Mouse (Mus musculus) ZHBTc4 (cell line): ENCODE results near the gene Magt1.
"Not testable (repeated sequence)": the region's sequence is repeated elsewhere in the genome, so short reads cannot be mapped to it uniquely, and the experiment has no call there.

Experiments used
- DNase-seq: peaks from one replicate; pipeline ENCODE4 v3.0.0-alpha.2; 2011; ENCODE audit warnings: low read depth, low spot score

Magt1 gene

DNA sequence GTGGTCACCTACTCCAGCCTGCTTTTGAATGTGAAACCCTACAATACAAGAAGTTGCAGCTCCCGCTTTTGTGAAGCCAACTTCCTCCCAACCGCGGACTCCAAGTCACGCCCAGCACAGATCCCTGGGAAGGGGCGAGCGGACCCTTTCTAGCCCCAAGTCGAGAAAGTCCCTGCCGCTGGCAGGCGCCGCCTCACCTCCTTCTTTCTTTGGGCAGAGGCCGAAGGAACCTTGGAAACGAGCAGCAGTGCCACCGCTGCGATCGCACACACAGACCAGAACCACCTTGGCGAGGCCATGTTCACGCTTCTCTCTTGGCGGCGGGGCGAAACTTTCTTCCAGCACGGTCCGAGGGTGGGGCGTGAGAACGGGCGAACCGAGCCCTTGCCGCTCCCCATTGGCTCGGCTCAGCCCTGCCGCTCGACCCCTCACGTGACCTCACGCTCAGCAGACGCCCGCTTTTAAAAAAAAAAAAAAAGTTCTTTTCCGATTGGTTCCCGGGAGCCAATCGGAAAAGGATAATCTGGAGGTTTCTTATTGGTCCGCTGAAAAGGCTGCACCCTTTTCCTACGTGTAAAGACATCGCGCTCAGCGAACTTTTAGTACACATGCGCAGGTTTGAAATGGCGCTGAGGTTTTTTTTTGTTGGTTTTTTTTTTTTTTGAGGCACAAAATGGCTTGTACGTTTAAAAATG is at the start of gene Magt1:
Gene Magt1 (minus strand): TSS at position 442 of the 695 bp plus-strand sequence.
- DNase-seq: peak; percentile 95

- no peak for DNase-seq
Measured at GRCm38 (mm10) chrX:106048191-106048590, 36.5 kb upstream of the Magt1 start.

GRCm38 (mm10) chrX:106045928-106046327 is 34.2 kb upstream of the Magt1 start:
- no peak for DNase-seq

DNA sequence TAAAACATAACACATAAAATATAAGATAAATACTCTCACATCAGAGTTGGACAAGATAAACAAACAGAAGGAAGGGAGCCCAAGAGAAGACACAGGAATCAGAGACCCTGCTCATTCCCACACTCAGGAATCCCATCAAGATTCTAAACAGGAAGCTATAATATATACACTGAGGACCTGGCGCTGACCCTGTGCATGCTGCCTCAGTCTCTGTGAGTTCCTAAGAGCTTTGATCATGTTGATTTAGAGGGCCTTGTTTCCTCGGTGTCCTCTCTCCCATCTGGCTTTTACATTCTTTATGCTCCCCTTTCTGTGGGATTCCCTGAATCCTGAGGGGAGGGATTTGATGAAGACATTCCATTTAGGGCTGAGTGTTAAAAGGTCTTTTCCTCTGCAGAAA is 33.7 kb upstream of the Magt1 start:
- no peak for DNase-seq

- no peak for DNase-seq
Measured at GRCm38 (mm10) chrX:106043863-106044617, 32.3 kb upstream of the Magt1 start.

DNA sequence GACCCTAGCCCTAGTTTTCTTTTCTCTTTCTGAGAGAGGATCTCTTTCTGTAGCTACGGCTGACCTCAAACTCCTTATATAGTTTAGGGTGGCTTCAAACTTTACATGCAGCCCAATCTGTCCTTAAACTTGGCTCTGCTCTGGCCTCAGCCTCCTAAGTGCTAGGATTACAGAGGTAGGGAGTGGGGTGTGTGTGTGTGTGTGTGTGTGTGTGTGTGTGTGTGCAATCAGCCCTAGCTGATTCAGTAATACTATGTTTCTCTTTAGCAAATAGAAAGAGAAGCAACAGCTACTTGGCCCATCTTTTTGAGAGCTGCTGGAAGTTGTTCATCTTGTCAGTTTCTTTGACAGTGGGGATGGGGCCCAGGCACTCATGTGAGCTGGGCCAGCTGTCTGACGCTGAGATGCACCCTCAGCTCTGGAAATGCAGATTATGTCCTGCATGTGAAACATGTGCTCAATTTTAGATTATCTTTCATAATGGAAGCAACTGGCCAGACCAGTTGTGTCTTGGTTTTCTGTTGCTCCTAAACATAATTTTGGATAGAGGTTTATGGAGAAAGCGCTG is 25.6 kb upstream of the Magt1 start:
- DNase-seq: no peak

DNA sequence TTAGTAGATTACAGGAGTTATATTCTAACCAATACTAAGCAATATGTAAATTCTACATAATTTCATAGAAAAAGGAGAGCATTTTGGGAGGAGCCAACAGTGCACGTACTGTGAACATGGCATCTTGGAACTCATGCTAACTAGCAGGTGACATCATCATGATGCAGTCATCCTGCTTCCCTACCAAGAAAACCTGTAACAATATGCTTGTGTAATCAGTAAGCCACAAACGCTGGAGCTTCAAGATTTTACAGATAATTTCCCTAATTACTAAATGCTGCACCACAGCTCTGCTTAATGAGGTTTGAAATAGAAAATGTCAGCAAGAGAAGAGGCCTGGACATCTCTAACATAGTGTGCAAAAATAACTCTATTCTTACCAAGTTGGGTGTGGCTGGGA is 24.0 kb upstream of the Magt1 start:
- no peak for DNase-seq

DNA sequence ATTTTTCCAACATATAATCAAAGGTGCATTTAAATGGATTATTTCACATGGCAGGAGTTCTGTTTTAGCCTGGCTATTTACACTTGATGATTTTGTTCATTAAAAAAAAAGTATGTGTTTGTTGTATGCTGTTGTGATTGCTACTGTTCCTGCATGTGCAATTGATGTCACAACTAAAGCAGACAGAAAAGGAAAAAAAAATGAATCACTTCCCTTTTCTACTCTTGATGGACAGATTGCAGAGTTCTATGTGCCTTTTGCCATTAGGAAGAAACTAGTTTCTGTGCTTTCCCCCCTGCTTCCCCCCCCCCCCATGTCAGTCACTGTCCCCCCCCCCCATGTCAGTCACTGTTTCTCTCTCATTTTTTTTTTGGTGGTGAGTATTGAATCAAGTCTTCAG is 19.4 kb upstream of the Magt1 start:
- no peak for DNase-seq

DNA sequence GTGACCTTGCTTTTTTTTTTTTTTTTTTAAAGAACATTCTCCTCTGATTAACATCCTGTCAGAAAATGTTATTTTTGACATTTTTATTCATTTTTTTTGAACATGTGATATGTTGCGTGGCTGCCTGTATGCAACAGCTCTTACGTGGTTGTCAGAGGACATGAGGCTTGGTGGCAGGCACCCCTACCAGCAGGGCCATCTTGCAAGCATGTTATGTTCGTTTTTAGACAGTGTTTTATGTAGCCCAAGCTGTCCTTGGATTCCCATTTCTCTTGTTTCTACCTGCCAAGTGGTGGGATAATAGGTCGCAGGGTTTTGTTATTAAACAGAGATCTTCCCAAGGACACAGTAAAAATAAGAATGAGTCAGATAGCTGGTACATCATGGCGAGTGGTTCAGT is 18.5 kb upstream of the Magt1 start:
- no peak for DNase-seq

DNA sequence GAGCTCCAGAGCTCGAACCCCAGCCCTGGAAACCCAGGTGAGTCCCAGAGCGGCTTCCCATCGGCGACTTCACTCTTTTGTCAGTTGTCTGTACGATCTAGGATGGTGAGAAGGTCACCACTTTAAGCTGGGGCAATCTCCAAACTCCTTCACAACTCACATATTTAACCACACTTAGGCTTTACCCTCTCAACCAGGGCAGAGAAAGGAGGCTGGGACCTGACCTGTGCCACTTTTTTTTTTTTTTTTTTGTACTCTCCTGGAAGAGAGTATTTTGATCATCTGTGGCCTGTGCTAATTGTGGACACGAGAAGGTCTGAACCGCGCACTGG is 15.6 kb upstream of the Magt1 start:
- no peak for DNase-seq

- DNase-seq: peak; percentile 97
Measured at GRCm38 (mm10) chrX:106026418-106027342, 15.0 kb upstream of the Magt1 start, which contains the start of gene Atp7a. Gene Atp7a (plus strand): TSS chrX:106027276.

DNA sequence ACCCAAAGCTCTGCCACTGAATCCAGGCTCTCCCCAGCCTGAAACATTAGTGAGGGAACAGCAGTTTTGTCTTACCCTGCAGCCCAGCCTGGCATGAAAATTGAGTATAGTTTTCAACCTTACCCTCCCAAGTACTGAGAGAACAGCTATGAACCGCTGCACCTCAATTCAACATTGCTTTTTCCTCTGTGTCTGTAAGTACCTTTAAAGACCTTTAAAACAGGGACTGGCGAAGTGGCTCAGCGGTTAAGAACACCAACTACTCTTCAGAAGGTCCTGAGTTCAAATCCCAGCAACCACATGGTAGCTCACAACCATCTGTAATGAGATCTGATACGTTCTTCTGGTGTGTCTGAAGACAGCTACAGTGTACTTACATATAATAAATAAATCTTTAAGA is 5.8 kb upstream of the Magt1 start:
- DNase-seq: no peak

DNA sequence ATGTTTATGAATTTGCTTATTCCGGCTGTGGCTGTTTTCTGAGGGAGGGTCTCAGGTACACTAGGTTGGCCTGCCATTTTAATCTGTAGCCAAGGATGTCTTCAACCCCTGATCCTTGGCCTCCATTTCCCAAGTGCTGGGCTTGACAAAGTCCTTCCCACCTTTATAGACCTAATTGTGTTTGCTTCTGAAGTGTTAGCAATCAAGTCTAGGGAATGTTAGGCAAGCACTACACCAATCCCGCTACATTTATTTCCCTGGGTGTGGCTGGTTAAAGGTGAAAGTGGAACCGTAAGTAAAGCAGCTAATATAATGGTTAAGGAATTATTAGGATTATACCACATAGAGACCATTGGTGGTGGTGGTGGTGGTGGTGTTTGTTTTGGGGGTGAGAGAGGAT is 5.4 kb upstream of the Magt1 start:
- DNase-seq: no peak

- DNase-seq: peak; percentile 90
Measured at GRCm38 (mm10) chrX:106015571-106016322, 4.0 kb upstream of the Magt1 start, which contains the start of gene Cox7b. Gene Cox7b (plus strand): TSS chrX:106015700.

GRCm38 (mm10) chrX:106014741-106015377 is 3.2 kb upstream of the Magt1 start:
- DNase-seq: not testable (repeated sequence)

- peak; percentile 76 for DNase-seq
Measured at GRCm38 (mm10) chrX:106013217-106013616, 1.5 kb upstream of the Magt1 start.

DNA sequence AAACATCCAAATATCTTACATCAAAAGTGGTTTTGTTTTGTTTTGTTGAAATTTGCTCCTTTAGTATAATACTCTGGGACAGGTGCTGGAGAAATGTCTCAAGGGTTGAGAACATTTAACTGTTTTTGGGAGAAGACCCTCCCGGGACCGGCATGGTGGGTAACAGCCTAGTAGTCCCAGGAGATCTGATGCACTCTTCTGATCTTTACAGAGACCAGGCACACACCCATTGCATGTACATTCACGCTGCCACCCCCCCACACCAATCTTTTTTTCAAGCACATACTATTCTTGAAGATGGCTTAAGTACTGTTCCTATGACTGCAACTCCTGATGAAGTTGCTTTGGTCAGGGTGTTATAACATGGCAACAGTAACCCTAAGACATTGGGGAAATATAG is 853 bp upstream of the Magt1 start:
- DNase-seq: peak; percentile 17

GRCm38 (mm10) chrX:106010762-106011161 is 944 bp downstream of the Magt1 start:
- peak; percentile 8 for DNase-seq

DNA sequence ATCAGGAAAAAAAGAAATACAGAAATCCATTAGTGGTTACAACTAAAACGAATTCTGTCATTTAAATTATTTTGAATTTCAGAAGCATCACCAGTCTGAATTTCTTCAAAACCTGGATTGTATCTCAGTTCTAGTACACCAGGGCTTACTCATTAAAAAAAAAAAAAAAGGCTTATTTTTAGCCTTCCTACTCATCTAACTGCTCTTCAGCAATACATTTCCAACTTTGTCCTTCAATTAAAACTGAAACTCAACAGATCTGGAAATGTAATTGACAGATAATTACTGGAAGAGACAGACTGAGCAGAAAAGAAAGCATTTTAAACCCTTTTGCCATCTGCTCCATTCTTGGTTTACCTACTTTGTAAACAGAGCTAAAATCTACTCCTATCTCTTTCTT is 10.1 kb downstream of the Magt1 start:
- no peak for DNase-seq

- peak; percentile 67 for DNase-seq
Measured at GRCm38 (mm10) chrX:105957091-105957490, 54.6 kb downstream of the Magt1 start.

GRCm38 (mm10) chrX:105953999-105954398 is 57.7 kb downstream of the Magt1 start:
- DNase-seq: no peak
